Mouse (Mus musculus): Measurements from ENCODE around the gene Sgms2. TPM values are rescaled to one million over a fixed set of nuclear protein-coding genes. Genes with fewer than 3 reads are reported as not detected.

Sgms2 gene
- polyA plus RNA-seq, 1 experiment, result 4.2 TPM

DNA sequence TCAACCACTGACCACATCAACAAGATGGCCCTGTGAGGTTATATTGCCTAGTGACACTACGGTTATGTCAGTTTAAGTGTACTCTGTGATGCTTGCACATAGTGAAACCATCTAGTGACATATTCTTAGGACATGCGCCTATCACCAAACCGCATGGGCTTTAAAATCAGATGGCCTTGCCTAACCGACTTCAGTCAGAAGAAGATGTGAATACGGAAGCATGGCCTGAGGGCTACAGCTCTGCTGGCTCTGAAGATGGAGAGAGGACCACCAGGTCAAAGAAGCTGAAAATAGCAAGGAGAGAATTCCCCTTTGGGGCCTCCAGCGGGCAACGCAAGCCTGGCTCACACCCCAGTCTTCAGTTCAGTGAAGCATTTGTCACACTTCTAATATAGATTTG is 194.3 kb downstream of the Sgms2 start:
- H3K4me2 ChIP-seq (ENCODE audit: low read depth), result no peak overlapping the region
- H3K36me3 ChIP-seq (ENCODE audit: control insufficient read depth, insufficient read depth), result no peaks in the 10 kb centered on the region
- H3K4me3 ChIP-seq, result no peak overlapping the region
- H3ac ChIP-seq (ENCODE audit: control insufficient read depth, insufficient read length), result no peak overlapping the region
- H3K79me2 ChIP-seq (ENCODE audit: control insufficient read depth, insufficient read depth), result no peaks in the 10 kb centered on the region
- H3K27me3 ChIP-seq (ENCODE audit: control insufficient read depth, insufficient read depth, insufficient read length), result no peaks in the 10 kb centered on the region
- TF ChIP-seq CEBPB (IDR thresholded peaks at IDR 0.05; ENCODE audit: insufficient read depth, poor library complexity, severe bottlenecking) (no peak), REST (IDR thresholded peaks at IDR 0.05; ENCODE audit: insufficient read depth, insufficient read length) (no peak), TCF3 (IDR thresholded peaks at IDR 0.05; ENCODE audit: insufficient read length, low read depth) (no peak), MAX (IDR thresholded peaks at IDR 0.05; ENCODE audit: low read depth) (no peak), MYOG (IDR thresholded peaks at IDR 0.05; ENCODE audit: control insufficient read depth in 1 of 3, insufficient read depth in 1 of 3, insufficient read length in 2 of 3, low read depth in 2 of 3) (no peak), SRF (IDR thresholded peaks at IDR 0.05; ENCODE audit: control insufficient read depth, insufficient read length, low read depth) (no peak), MYOD1 (IDR thresholded peaks at IDR 0.05; ENCODE audit: control insufficient read depth in 1 of 3, insufficient read length in 2 of 3, low read depth in 2 of 3) (no peak), TCF12 (IDR thresholded peaks at IDR 0.05; ENCODE audit: insufficient read depth, poor library complexity, severe bottlenecking) (no peak), E2F4 (IDR thresholded peaks at IDR 0.05; ENCODE audit: insufficient read depth) (no peak), POLR2AphosphoS2 (IDR thresholded peaks at IDR 0.05; ENCODE audit: insufficient read length, low read depth) (no peak), POLR2A (IDR thresholded peaks at IDR 0.05; ENCODE audit: insufficient read length, low read depth) (no peak), USF1 (IDR thresholded peaks at IDR 0.05; ENCODE audit: low read depth) (no peak)

DNA sequence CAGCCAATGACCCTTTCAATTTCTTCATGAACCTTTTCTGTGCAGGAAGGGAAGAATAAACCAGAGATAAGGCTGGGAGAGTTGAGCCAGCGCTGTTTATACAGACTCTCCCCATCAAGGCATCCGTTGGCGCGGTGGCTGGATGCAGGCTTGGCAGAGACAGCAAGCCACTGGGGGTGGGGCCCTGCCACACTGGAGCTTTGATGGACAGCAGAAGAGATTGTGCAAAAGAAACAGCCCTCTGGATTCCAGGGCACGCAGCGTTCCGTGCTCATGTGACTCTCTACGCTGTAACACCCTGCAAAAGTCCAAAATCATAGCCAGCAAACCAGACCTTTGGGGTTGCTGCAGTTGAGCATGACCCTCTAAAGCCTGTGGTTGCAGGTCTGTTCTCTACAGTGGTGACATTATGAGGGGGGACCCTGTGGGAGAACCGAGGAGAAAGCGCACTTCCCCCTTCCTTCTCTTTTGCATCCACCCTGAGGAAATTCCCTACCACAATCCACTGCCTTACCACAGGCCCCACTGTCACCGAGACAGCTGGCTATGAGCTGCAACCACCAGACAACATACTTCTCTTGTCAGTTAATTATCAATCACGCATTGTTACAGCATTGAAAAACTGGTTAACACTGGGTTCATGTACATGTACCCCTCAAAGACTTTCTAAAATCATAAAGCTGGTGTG is 195.6 kb downstream of the Sgms2 start:
- Histone ChIP-seq H3K36me3 (ENCODE audit: control insufficient read depth, insufficient read depth) (no peaks in the 10 kb centered on the region), H3K27me3 (ENCODE audit: control insufficient read depth, insufficient read depth, insufficient read length) (no peaks in the 10 kb centered on the region), H3K4me2 (ENCODE audit: low read depth) (no peak overlapping the region), H3K79me2 (ENCODE audit: control insufficient read depth, insufficient read depth) (no peaks in the 10 kb centered on the region), H3ac (ENCODE audit: control insufficient read depth, insufficient read length) (no peak overlapping the region), H3K4me3 (no peak overlapping the region)
- TF ChIP-seq MYOD1 (IDR thresholded peaks at IDR 0.05; ENCODE audit: control insufficient read depth in 1 of 3, insufficient read length in 2 of 3, low read depth in 2 of 3), result no peak
- TF ChIP-seq CEBPB (IDR thresholded peaks at IDR 0.05; ENCODE audit: insufficient read depth, poor library complexity, severe bottlenecking), result no peak
- TF ChIP-seq REST (IDR thresholded peaks at IDR 0.05; ENCODE audit: insufficient read depth, insufficient read length), result no peak
- TF ChIP-seq SRF (IDR thresholded peaks at IDR 0.05; ENCODE audit: control insufficient read depth, insufficient read length, low read depth), result no peak
- no peak for TF ChIP-seq TCF3 (IDR thresholded peaks at IDR 0.05; ENCODE audit: insufficient read length, low read depth)
- no peak for TF ChIP-seq POLR2A (IDR thresholded peaks at IDR 0.05; ENCODE audit: insufficient read length, low read depth)
- TF ChIP-seq E2F4 (IDR thresholded peaks at IDR 0.05; ENCODE audit: insufficient read depth), result no peak
- TF ChIP-seq USF1 (IDR thresholded peaks at IDR 0.05; ENCODE audit: low read depth), result no peak
- TF ChIP-seq MYOG (IDR thresholded peaks at IDR 0.05; ENCODE audit: control insufficient read depth in 1 of 3, insufficient read depth in 1 of 3, insufficient read length in 2 of 3, low read depth in 2 of 3), result no peak
- no peak for TF ChIP-seq POLR2AphosphoS2 (IDR thresholded peaks at IDR 0.05; ENCODE audit: insufficient read length, low read depth)
- TF ChIP-seq MAX (IDR thresholded peaks at IDR 0.05; ENCODE audit: low read depth), result no peak
- TF ChIP-seq TCF12 (IDR thresholded peaks at IDR 0.05; ENCODE audit: insufficient read depth, poor library complexity, severe bottlenecking), result no peak

DNA sequence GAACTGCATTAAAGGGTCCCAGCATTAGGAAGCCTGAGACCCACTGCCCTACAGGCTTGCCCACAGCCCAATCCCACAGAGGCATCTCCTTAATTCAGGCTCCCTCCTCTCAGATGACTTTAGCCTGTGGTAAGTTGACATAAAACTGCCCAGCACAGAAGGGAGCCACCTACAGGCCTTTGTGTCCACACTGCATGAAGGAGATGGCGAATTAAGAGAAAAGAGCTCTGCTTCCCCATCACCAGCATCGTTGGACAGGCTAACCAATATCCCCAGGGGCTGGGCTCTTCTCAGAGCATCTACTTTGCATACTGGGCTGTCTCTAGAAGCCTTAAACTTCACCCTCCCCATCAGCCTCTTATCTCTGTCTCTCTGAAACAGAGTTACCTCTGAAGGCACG is 196.7 kb downstream of the Sgms2 start:
- no peak overlapping the region for H3K4me3 ChIP-seq
- H3K36me3 ChIP-seq (ENCODE audit: control insufficient read depth, insufficient read depth), result no peaks in the 10 kb centered on the region
- H3K4me2 ChIP-seq (ENCODE audit: low read depth), result no peak overlapping the region
- no peaks in the 10 kb centered on the region for H3K27me3 ChIP-seq (ENCODE audit: control insufficient read depth, insufficient read depth, insufficient read length)
- no peak overlapping the region for H3ac ChIP-seq (ENCODE audit: control insufficient read depth, insufficient read length)
- TF ChIP-seq E2F4 (IDR thresholded peaks at IDR 0.05; ENCODE audit: insufficient read depth) (no peak), POLR2AphosphoS2 (IDR thresholded peaks at IDR 0.05; ENCODE audit: insufficient read length, low read depth) (no peak), MYOG (IDR thresholded peaks at IDR 0.05; ENCODE audit: control insufficient read depth in 1 of 3, insufficient read depth in 1 of 3, insufficient read length in 2 of 3, low read depth in 2 of 3) (no peak), MYOD1 (IDR thresholded peaks at IDR 0.05; ENCODE audit: control insufficient read depth in 1 of 3, insufficient read length in 2 of 3, low read depth in 2 of 3) (no peak), USF1 (IDR thresholded peaks at IDR 0.05; ENCODE audit: low read depth) (no peak), SRF (IDR thresholded peaks at IDR 0.05; ENCODE audit: control insufficient read depth, insufficient read length, low read depth) (no peak), TCF3 (IDR thresholded peaks at IDR 0.05; ENCODE audit: insufficient read length, low read depth) (no peak), CEBPB (IDR thresholded peaks at IDR 0.05; ENCODE audit: insufficient read depth, poor library complexity, severe bottlenecking) (no peak), TCF12 (IDR thresholded peaks at IDR 0.05; ENCODE audit: insufficient read depth, poor library complexity, severe bottlenecking) (no peak), POLR2A (IDR thresholded peaks at IDR 0.05; ENCODE audit: insufficient read length, low read depth) (no peak), REST (IDR thresholded peaks at IDR 0.05; ENCODE audit: insufficient read depth, insufficient read length) (no peak), MAX (IDR thresholded peaks at IDR 0.05; ENCODE audit: low read depth) (no peak)
- no peaks in the 10 kb centered on the region for H3K79me2 ChIP-seq (ENCODE audit: control insufficient read depth, insufficient read depth)

DNA sequence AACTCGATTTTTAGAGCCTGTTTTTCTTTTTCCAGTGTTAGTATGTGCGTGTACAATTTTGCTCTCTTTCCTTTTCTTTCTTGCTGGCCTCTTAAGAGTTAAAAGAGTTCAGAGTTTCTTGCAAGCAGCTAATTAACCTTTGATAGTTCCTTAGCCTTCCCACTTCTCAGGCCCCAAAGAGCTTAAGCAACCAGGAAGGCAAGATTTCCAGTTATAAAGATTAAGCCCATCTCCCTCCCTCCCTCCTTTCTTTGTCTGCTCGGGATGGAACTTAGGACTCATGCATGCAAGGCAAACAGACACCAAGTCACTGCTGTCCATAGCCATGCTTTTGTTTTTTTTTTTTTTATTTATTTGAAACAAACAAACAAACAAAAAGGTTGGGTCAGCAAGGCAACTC is 198.3 kb downstream of the Sgms2 start:
- Histone ChIP-seq H3K4me2 (ENCODE audit: low read depth) (no peak overlapping the region), H3ac (ENCODE audit: control insufficient read depth, insufficient read length) (no peak overlapping the region), H3K4me3 (no peak overlapping the region), H3K27me3 (ENCODE audit: control insufficient read depth, insufficient read depth, insufficient read length) (no peaks in the 10 kb centered on the region), H3K79me2 (ENCODE audit: control insufficient read depth, insufficient read depth) (no peaks in the 10 kb centered on the region), H3K36me3 (ENCODE audit: control insufficient read depth, insufficient read depth) (no peaks in the 10 kb centered on the region)
- TF ChIP-seq REST (IDR thresholded peaks at IDR 0.05; ENCODE audit: insufficient read depth, insufficient read length), result no peak
- TF ChIP-seq TCF12 (IDR thresholded peaks at IDR 0.05; ENCODE audit: insufficient read depth, poor library complexity, severe bottlenecking), result no peak
- TF ChIP-seq E2F4 (IDR thresholded peaks at IDR 0.05; ENCODE audit: insufficient read depth), result no peak
- no peak for TF ChIP-seq USF1 (IDR thresholded peaks at IDR 0.05; ENCODE audit: low read depth)
- no peak for TF ChIP-seq POLR2A (IDR thresholded peaks at IDR 0.05; ENCODE audit: insufficient read length, low read depth)
- no peak for TF ChIP-seq SRF (IDR thresholded peaks at IDR 0.05; ENCODE audit: control insufficient read depth, insufficient read length, low read depth)
- TF ChIP-seq POLR2AphosphoS2 (IDR thresholded peaks at IDR 0.05; ENCODE audit: insufficient read length, low read depth), result no peak
